Mouse (Mus musculus) granulocyte monocyte progenitor cell, adult 5-6 weeks (primary cell): ENCODE results near the gene Ap3d1. TPM values are rescaled to one million over a fixed set of nuclear protein-coding genes. Genes with fewer than 3 reads are reported as not detected.

Source experiments
- ATAC-seq: replicated peaks from 2 replicates; pipeline ENCODE4 v1.8.0; 2016; ENCODE audit warnings: mild to moderate bottlenecking, moderate TSS enrichment, inconsistent platforms; ENCODE audit not compliant: poor library complexity, severe bottlenecking
- total RNA-seq, 2 experiments: library from RNA; stranded (forward) in 1 of 2; stranded (reverse) in 1 of 2; fragments of 200-712, 200-1000 nt in 1 of 2; fragments of >200 nt in 1 of 2; fragmentation: Nextera tagmentation in 1 of 2; gene quantifications; 2 replicates each; pipeline ENCODE4 v1.2.3; 2014 to 2017

The Ap3d1 gene
- total RNA-seq (2014; fragmentation: Nextera tagmentation) (43.2 and 47.8 TPM in 2 replicates), total RNA-seq (2017) (34.5 and 42.2 TPM in 2 replicates)

- peak; percentile 96 for ATAC-seq
Observed at GRCm38 (mm10) chr10:80742180-80742978, at the start of gene Ap3d1. Gene Ap3d1, minus strand, starts transcription at chr10:80742264.

GRCm38 (mm10) chr10:80791476-80792174, 49.6 kb upstream of the Ap3d1 start:
- ATAC-seq: no peak

- no peak for ATAC-seq
Observed at GRCm38 (mm10) chr10:80790761-80791404, 48.8 kb upstream of the Ap3d1 start.

GRCm38 (mm10) chr10:80787517-80787916, 45.5 kb upstream of the Ap3d1 start:
- ATAC-seq: no peak

- no peak for ATAC-seq
Observed at GRCm38 (mm10) chr10:80785963-80786362, 43.9 kb upstream of the Ap3d1 start.

- no peak for ATAC-seq
Observed at GRCm38 (mm10) chr10:80784871-80785270, 42.8 kb upstream of the Ap3d1 start.

- ATAC-seq: no peak
Observed at GRCm38 (mm10) chr10:80784302-80784701, 42.2 kb upstream of the Ap3d1 start.

- no peak for ATAC-seq
Observed at GRCm38 (mm10) chr10:80779565-80779964, 37.5 kb upstream of the Ap3d1 start.

- no peak for ATAC-seq
Observed at GRCm38 (mm10) chr10:80777123-80777522, 35.1 kb upstream of the Ap3d1 start.

GRCm38 (mm10) chr10:80776358-80776869, 34.4 kb upstream of the Ap3d1 start:
- ATAC-seq: no peak

- no peak for ATAC-seq
Observed at GRCm38 (mm10) chr10:80775731-80776130, 33.7 kb upstream of the Ap3d1 start.

GRCm38 (mm10) chr10:80774981-80775380, 32.9 kb upstream of the Ap3d1 start:
- ATAC-seq: no peak

- peak; percentile 82 for ATAC-seq
Observed at GRCm38 (mm10) chr10:80774549-80774948, 32.5 kb upstream of the Ap3d1 start.

- ATAC-seq: peak; percentile 5; the same call in 1 of the 2 replicates
Observed at GRCm38 (mm10) chr10:80773816-80774215, 31.8 kb upstream of the Ap3d1 start.

GRCm38 (mm10) chr10:80768365-80768764, 26.3 kb upstream of the Ap3d1 start:
- ATAC-seq: no peak

GRCm38 (mm10) chr10:80766161-80766815, 24.2 kb upstream of the Ap3d1 start:
- ATAC-seq: no peak

GRCm38 (mm10) chr10:80765746-80766145, 23.7 kb upstream of the Ap3d1 start:
- no peak for ATAC-seq

GRCm38 (mm10) chr10:80763502-80763901, 21.4 kb upstream of the Ap3d1 start:
- peak; percentile 95 for ATAC-seq

- ATAC-seq: no peak
Observed at GRCm38 (mm10) chr10:80761821-80762220, 19.8 kb upstream of the Ap3d1 start.
